Mouse (Mus musculus) heart, postnatal 0 days (tissue): ENCODE results near the gene Fam210b. TPM values are rescaled to one million over a fixed set of nuclear protein-coding genes. Genes with fewer than 3 reads are reported as not detected.

Experiments used
- ATAC-seq: fragments of 200-750 bp; cut with Nextera tagmentation; 2 replicates; pipeline ENCODE4 v1.8.0; 2017; ENCODE audit warnings: low read depth, moderate number of reproducible peaks, moderate library complexity; ENCODE audit not compliant: insufficient read depth
- DNase-seq: peaks from one replicate; pipeline ENCODE4 v3.0.0-alpha.2; 2016; ENCODE audit warnings: low spot score
- H3K27ac ChIP-seq: fragments of 300-500 bp; sonication (generic); 2 replicates; pipeline ENCODE4 v1.5.1; 2014; ENCODE audit warnings: low read depth, mild to moderate bottlenecking
- H3K27me3 ChIP-seq: fragments of 300-500 bp; sonication (generic); 2 replicates; pipeline ENCODE4 v1.6.1; 2014; ENCODE audit warnings: low read length, mixed read lengths; ENCODE audit not compliant: control insufficient read depth, insufficient read depth
- H3K36me3 ChIP-seq: fragments of 300-500 bp; sonication (generic); replicated peaks from 2 replicates; pipeline ENCODE4 v1.6.1; 2014; ENCODE audit warnings: low read length, mixed read lengths; ENCODE audit not compliant: control insufficient read depth, insufficient read depth
- H3K4me1 ChIP-seq: fragments of 300-500 bp; sonication (generic); 2 replicates; pipeline ENCODE4 v1.6.1; 2014; ENCODE audit warnings: antibody characterized with exemption; ENCODE audit not compliant: control insufficient read depth, insufficient read depth
- H3K4me2 ChIP-seq: fragments of 300-500 bp; sonication (generic); 2 replicates; pipeline ENCODE4 v1.6.1; 2014; ENCODE audit warnings: low read depth, mild to moderate bottlenecking, low read length, moderate library complexity
- H3K4me3 ChIP-seq: fragments of 300-500 bp; sonication (generic); 2 replicates; pipeline ENCODE4 v1.5.1; 2014; ENCODE audit warnings: low read depth, low read length
- H3K9ac ChIP-seq: fragments of 300-500 bp; sonication (generic); replicated peaks from 2 replicates; pipeline ENCODE4 v1.6.1; 2014; ENCODE audit warnings: low read depth, low read length, mixed read lengths
- H3K9me3 ChIP-seq: fragments of 300-500 bp; sonication (generic); replicated peaks from 2 replicates; pipeline ENCODE4 v1.6.1; 2016; ENCODE audit warnings: low read length; ENCODE audit not compliant: control insufficient read depth
- CTCF ChIP-seq: IDR thresholded peaks from 2 replicates; pipeline ENCODE4 v1.5.1; 2016; ENCODE audit warnings: antibody characterized with exemption, control low read depth, low read depth
- EP300 ChIP-seq: IDR thresholded peaks from 2 replicates; pipeline ENCODE4 v1.6.1; 2016; ENCODE audit warnings: antibody characterized with exemption, low read depth
- WGBS: fragments of 180-500 bp; shearing (Covaris S2); extraction: QIAGEN DNeasy Blood & Tissue Kit; methylation state at CpG from one replicate; pipeline ENCODE4 v1.1.7; 2014; 5-methylcytosine and 5-hydroxymethylcytosine counted together
- polyA plus RNA-seq: library from polyadenylated mRNA; unstranded; fragments of >200 nt; fragmentation: Nextera tagmentation; extraction: Ambion mirVana; gene quantifications from 2 replicates; pipeline ENCODE4 v1.2.1, GENCODE M21; 2015
- total RNA-seq: library from RNA; depleted of rRNA; stranded (reverse); fragments of >200 nt; gene quantifications from 2 replicates; pipeline ENCODE4 v1.2.3, GENCODE M21; 2014; ENCODE audit warnings: low replicate concordance

Gene Fam210b
- total and polyA plus RNA-seq, 2 experiments from 2014 or later, result 3.3 to 9.4 TPM

DNA sequence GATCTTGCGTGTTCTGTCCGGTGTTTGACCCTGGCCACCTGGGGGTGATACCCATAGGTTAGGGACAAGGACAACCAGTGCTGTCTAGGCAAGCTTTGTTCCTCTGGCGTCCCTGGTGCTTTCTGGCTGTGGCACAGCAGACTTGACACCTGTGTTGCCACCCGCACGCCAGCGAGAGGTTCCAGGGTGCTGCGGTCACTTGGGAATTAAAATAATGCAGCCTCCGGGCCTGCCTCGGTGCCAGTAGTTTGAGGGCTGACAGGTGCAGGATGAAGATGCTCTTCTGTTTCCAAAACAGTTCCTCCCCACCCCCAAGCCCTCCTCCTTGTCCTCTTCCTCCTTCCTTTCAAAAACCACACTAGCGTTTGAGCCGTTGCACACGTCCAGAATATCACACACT, 36.5 kb downstream of the Fam210b start:
- Histone ChIP-seq H3K4me1 (no peaks in the 10 kb centered on the region), H3K9ac (no peak overlapping the region), H3K4me3 (no peak overlapping the region), H3K9me3 (no peaks in the 10 kb centered on the region), H3K36me3 (peaks cover 53% of the 10 kb centered on the region), H3K4me2 (no peak overlapping the region), H3K27ac (no peak overlapping the region), H3K27me3 (no peaks in the 10 kb centered on the region)
- TF ChIP-seq EP300 (no peak), CTCF (no peak)
- DNase-seq, result no peak
- ATAC-seq, result no peak
- WGBS, result 67% methylated on average over 12 of the region's 12 CpGs

- 49% methylated on average over 3 of the region's 3 CpGs for WGBS
- no peaks in the 10 kb centered on the region for H3K4me1 ChIP-seq
- H3K36me3 ChIP-seq, result peaks cover 27% of the 10 kb centered on the region
- H3K4me2 ChIP-seq, result no peak overlapping the region
- H3K27me3 ChIP-seq, result no peaks in the 10 kb centered on the region
- DNase-seq (no peak), ATAC-seq (no peak)
- H3K4me3 ChIP-seq, result no peak overlapping the region
- TF ChIP-seq CTCF (no peak), EP300 (no peak)
- H3K9me3 ChIP-seq, result no peaks in the 10 kb centered on the region
- H3K27ac ChIP-seq, result no peak overlapping the region
- no peak overlapping the region for H3K9ac ChIP-seq
Measured at GRCm38 (mm10) chr2:172384715-172385114, 39.4 kb downstream of the Fam210b start.

- no peak overlapping the region for H3K4me3 ChIP-seq
- H3K4me2 ChIP-seq, result no peak overlapping the region
- H3K9ac ChIP-seq, result no peak overlapping the region
- ATAC-seq, result no peak
- H3K27ac ChIP-seq, result no peak overlapping the region
- no peaks in the 10 kb centered on the region for H3K4me1 ChIP-seq
- H3K27me3 ChIP-seq, result 0 out of 2 replicates have a peak, but pooled peaks cover 5% of the 10 kb centered on the region
- no peak for DNase-seq
- no peak for TF ChIP-seq EP300
- no peak for TF ChIP-seq CTCF
- H3K36me3 ChIP-seq, result no peaks in the 10 kb centered on the region
- 30% methylated on average over 6 of the region's 6 CpGs for WGBS
- no peaks in the 10 kb centered on the region for H3K9me3 ChIP-seq
Measured at GRCm38 (mm10) chr2:172390341-172390740, 45.0 kb downstream of the Fam210b start.

DNA sequence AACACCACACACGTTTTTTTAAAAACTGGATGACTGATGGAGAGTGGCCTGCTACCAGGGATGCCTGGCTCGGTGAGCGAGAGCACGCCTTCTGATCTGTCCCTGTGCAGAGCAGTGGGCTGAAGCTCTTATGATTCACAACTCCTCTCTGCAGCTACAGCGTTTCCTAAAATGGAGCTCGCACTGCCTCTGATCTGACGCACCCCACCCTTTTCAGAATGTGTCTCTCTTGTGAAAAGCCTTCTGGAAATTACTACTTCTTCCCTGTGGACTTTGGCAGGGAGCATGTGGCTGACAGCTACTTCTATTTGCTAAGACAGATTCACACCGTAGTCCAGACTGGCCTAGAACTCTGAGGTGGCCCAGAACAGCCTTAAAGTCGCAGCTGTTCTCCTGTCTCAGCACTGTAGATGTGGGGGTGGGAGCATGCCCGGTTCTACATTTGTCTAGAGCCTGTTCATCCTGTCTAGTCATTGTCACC, 46.7 kb downstream of the Fam210b start:
- TF ChIP-seq EP300 (no peak), CTCF (no peak)

DNA sequence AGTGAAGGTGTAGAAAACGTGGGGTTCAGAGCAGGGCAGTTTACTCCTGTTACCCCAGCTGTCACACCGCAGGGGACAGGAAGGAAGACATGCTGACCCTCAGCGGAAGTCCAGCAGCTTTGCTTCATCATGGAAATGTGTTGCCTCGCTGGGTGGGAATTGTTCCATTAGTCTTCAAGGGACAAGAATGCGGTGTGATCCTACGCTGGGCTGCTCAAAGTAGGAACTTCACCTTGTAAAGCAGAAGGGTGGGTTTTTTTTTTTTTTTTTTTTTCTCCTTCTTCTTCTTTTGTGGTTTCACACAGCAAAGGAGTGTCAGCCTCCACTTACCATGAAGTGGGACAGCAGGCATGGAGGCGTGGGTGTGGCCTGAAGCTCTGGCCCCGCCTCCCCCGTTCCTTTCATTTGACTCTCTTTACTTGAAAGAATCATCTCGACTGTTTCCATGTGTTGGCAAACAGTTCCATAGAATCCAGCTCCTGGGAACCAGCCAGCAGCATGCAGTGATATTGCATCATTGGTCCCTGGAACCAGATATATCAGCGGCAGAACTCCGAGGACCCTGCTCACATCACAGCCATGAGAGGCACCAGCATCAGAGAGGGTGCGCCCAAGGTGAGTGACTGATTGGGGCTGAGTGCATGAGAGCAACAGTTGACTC, 48.2 kb downstream of the Fam210b start, which contains the start of gene Cass4:
TSS of gene Cass4 (plus strand) at position 404 of the 661 bp plus-strand sequence.
- TF ChIP-seq EP300 (no peak), CTCF (no peak)
- no peak within 1 kb of the TSS for H3K27ac ChIP-seq
- 17% methylated on average over 13 of the region's 13 CpGs for whole genome bisulfite sequencing
- DNase-seq (no peak), ATAC-seq (no peak)
- H3K36me3 ChIP-seq, result no peaks in the 10 kb centered on the region
- H3K9ac ChIP-seq, result no peak within 1 kb of the TSS
- H3K4me2 ChIP-seq, result peak within 1 kb of the TSS; percentile 34; the same call in 1 of the 2 replicates
- no peak within 1 kb of the TSS for H3K4me3 ChIP-seq
- H3K9me3 ChIP-seq, result no peaks in the 10 kb centered on the region
- H3K27me3 ChIP-seq, result 0 out of 2 replicates have a peak, but pooled peaks cover 5% of the 10 kb centered on the region
- H3K4me1 ChIP-seq, result no peaks in the 10 kb centered on the region

More for the DNA sequence above, 46.7 kb downstream of the Fam210b start:
- H3K27me3 ChIP-seq, result 0 out of 2 replicates have a peak, but pooled peaks cover 5% of the 10 kb centered on the region
- H3K9ac ChIP-seq, result no peak overlapping the region
- WGBS, result 39% methylated on average over 10 of the region's 10 CpGs
- H3K9me3 ChIP-seq, result no peaks in the 10 kb centered on the region
- ATAC-seq, result no peak
- no peak overlapping the region for H3K4me3 ChIP-seq
- no peak overlapping the region for H3K4me2 ChIP-seq
- no peak for DNase-seq
- H3K27ac ChIP-seq, result no peak overlapping the region; the same call in 1 of the 2 replicates
- H3K4me1 ChIP-seq, result no peaks in the 10 kb centered on the region
- no peaks in the 10 kb centered on the region for H3K36me3 ChIP-seq
